In the genomic region with DNA sequence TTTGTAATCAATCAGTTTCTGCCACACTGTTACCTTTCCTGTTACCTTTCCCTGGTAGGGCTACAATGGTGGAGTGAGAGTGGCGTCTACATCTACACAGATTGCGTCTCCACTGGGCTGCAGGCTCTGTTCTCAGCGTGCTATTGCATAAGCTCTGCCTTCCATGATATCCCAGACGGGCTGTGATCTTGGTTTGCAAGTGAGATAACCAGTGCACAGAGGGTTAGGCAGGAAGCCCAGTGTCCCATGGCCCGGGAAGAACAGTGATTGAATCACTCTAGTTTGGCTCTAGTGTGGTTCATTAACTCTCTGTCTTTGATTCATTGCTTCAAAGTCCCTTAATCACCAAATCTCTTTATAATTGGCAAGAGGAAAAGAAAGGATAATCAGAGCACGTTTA, we compare ENCODE assay signal across 15 mouse cellular contexts.
"Had no signal": no experiment of that assay in that cellular context is flagged by ENCODE, and none has a peak within 500 bp of the region (broad histone marks: within the 10 kb centered on the region; RNA-seq: fewer than 3 reads in every experiment).

No protein-coding gene starts in this region.

- H3K4me3 ChIP-seq: left cerebral cortex, adult 2 months; limb, embryonic 10.5 days; liver, embryonic 15.5 days; myocyte; neural tube, embryonic 15.5 days; stomach, embryonic 15.5 days had no signal

- H3K4me2 ChIP-seq: liver, embryonic 11.5 days; liver, embryonic 15.5 days; neural tube, embryonic 15.5 days; stomach, embryonic 15.5 days had no signal

- H3K27me3 ChIP-seq: liver, embryonic 15.5 days; neural tube, embryonic 15.5 days; stomach, embryonic 15.5 days had no signal

- H3K9ac ChIP-seq: liver, embryonic 15.5 days; neural tube, embryonic 15.5 days; stomach, embryonic 15.5 days had no signal

- H3K4me1 ChIP-seq: liver, embryonic 15.5 days; neural tube, embryonic 15.5 days had no signal

- H3K9me3 ChIP-seq: limb, embryonic 10.5 days; liver, embryonic 15.5 days; neural tube, embryonic 15.5 days; stomach, embryonic 15.5 days had no signal

- H3K36me3 ChIP-seq: limb, embryonic 10.5 days; liver, embryonic 15.5 days; neural tube, embryonic 15.5 days; stomach, embryonic 15.5 days had no signal

- ATAC-seq: lung, postnatal 0 days had no signal

- DNase-seq: kidney, postnatal 25 days; lung, adult 2 months; lung, postnatal 36 days; midbrain, embryonic 14.5 days; spleen, adult 18-20 months; thymus, adult 2 months; thymus, postnatal 25 days had no signal

- H3K27ac ChIP-seq: left cerebral cortex, adult 2 months; limb, embryonic 10.5 days; liver, embryonic 15.5 days; neural tube, embryonic 15.5 days; stomach, embryonic 15.5 days had no signal
